Mouse (Mus musculus): ENCODE results near the gene Fgfr1op2.
"Not testable (repeated sequence)": the region's sequence is repeated elsewhere in the genome, so short reads cannot be mapped to it uniquely, and the experiment has no call there.

Gene Fgfr1op2

GRCm38 (mm10) chr6:146576903-146577302, at the start of gene Fgfr1op2:
Fgfr1op2 (plus strand) TSS chr6:146577203.
- no peak for DNase-seq

GRCm38 (mm10) chr6:146527537-146527936, 49.5 kb upstream of the Fgfr1op2 start:
- DNase-seq = no peak

- DNase-seq = no peak
Measured at GRCm38 (mm10) chr6:146530363-146530762, 46.6 kb upstream of the Fgfr1op2 start.

GRCm38 (mm10) chr6:146530769-146531168, 46.2 kb upstream of the Fgfr1op2 start:
- no peak for DNase-seq

GRCm38 (mm10) chr6:146533146-146533545, 43.9 kb upstream of the Fgfr1op2 start:
- no peak for DNase-seq

GRCm38 (mm10) chr6:146535501-146535900, 41.5 kb upstream of the Fgfr1op2 start:
- no peak for DNase-seq

- DNase-seq = no peak
Measured at GRCm38 (mm10) chr6:146537111-146537510, 39.9 kb upstream of the Fgfr1op2 start.

GRCm38 (mm10) chr6:146538071-146538470, 38.9 kb upstream of the Fgfr1op2 start:
- no peak for DNase-seq

- DNase-seq = no peak
Measured at GRCm38 (mm10) chr6:146538661-146539060, 38.3 kb upstream of the Fgfr1op2 start.

- no peak for DNase-seq
Measured at GRCm38 (mm10) chr6:146540386-146540785, 36.6 kb upstream of the Fgfr1op2 start.

GRCm38 (mm10) chr6:146544622-146545021, 32.4 kb upstream of the Fgfr1op2 start:
- DNase-seq = no peak

- DNase-seq = no peak
Measured at GRCm38 (mm10) chr6:146545289-146545865, 31.6 kb upstream of the Fgfr1op2 start.

- no peak for DNase-seq
Measured at GRCm38 (mm10) chr6:146550421-146550820, 26.6 kb upstream of the Fgfr1op2 start.

- DNase-seq = no peak
Measured at GRCm38 (mm10) chr6:146551326-146551725, 25.7 kb upstream of the Fgfr1op2 start.

- not testable (repeated sequence) for DNase-seq
Measured at GRCm38 (mm10) chr6:146562461-146562860, 14.5 kb upstream of the Fgfr1op2 start.

GRCm38 (mm10) chr6:146572073-146572472, 4.9 kb upstream of the Fgfr1op2 start:
- DNase-seq = no peak

- DNase-seq = peak; percentile 98
Measured at GRCm38 (mm10) chr6:146577310-146578109, 507 bp downstream of the Fgfr1op2 start, which contains the start of gene Ints13. Ints13 (minus strand) TSS chr6:146577835.

GRCm38 (mm10) chr6:146578111-146578531, 1.1 kb downstream of the Fgfr1op2 start:
- DNase-seq = peak; percentile 78

- peak; percentile 41 for DNase-seq
Measured at GRCm38 (mm10) chr6:146578586-146578985, 1.6 kb downstream of the Fgfr1op2 start.

- DNase-seq = no peak
Measured at GRCm38 (mm10) chr6:146580381-146580926, 3.5 kb downstream of the Fgfr1op2 start.

GRCm38 (mm10) chr6:146583366-146584046, 6.5 kb downstream of the Fgfr1op2 start:
- DNase-seq = no peak

- DNase-seq = no peak
Measured at GRCm38 (mm10) chr6:146585134-146585533, 8.1 kb downstream of the Fgfr1op2 start.

GRCm38 (mm10) chr6:146602601-146603000, 25.6 kb downstream of the Fgfr1op2 start:
- DNase-seq = no peak
